Mouse (Mus musculus) urinary bladder, postnatal 4 days (tissue): ENCODE data around the gene Dnttip1.

Source experiments
- DNase-seq, 2 experiments: peaks; one replicate each; pipeline ENCODE4 v3.0.0; 2021 to 2022; ENCODE audit warnings: low spot score in 2 of 2

Gene Dnttip1

DNA sequence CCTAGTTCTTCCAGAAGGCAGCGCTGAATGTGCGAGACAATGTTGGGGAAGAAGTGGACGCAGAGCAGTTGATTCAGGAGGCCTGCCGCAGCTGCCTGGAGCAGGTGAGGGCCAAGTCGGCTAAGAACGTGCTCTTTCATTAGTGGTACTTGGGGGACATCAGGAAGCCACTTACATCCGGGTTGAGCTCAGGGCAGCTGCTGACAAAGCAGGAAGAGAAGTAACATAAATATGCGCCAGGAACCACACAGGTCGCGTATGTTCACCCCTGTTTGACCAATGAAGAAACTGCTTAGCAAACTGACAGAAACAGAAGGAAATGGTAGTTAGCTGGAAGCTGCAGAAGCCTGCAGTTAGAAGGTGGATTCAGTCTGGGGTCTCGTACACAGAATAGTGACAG lies 8.3 kb downstream of the Dnttip1 start:
- no peak for DNase-seq

DNA sequence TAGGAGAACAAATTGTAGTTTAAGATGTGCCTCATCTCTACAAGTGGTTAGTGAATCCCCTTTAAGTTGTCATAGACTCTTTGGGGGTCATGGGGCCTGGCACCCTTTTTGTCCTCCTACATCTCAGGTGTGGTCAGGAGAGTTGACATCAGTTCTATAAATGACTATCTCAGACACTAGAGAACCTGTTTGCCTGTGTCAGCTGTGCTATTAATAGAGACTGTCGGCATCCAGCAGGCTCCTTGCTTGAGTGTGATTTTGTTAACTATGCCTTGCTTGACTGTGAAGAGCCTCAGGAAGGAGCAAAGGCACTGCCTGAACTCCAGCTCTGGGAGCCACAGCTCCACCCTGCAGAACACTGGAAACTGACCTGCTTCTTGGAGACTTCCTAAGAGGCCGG lies 9.0 kb downstream of the Dnttip1 start:
- no peak for DNase-seq

DNA sequence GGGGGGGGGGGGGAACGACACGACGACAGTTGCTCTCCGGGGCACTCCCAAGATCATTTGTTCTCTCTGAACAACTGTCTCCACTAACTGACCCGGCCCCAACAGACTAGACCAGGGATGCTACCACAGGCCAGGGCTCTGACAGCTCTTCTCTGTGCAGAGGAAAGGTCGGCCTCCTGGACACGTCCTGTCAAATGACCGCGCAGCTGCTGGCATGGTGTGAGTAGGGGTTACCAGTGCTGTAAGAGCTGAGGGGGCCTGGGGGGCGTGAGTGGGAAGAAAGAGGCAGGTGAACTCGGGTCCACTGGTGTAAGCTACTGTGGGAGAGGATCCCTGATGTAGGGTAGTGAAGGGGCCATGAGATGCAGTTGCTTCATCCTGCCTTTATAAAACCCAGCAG lies 12.1 kb downstream of the Dnttip1 start:
- no peak for DNase-seq

DNA sequence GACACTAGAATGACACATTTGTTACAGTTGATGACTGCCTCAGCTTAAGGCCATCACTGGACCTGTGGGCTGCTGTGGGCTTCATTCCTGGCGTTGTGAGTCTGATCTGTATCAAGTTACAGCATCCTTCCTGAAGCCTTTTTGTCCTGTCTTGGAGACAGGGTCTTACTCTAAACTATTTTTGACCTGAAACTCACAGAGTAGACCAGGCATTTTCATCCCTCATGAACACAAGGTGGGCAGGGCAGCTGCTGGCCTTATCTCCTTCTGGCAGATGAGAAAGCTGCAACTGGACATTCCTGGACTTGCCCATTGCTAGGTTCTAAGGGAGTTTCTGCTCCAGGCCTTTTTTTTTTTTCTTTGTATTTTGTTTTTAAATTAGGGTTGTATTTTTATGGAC lies 12.9 kb downstream of the Dnttip1 start:
- no peak for DNase-seq

DNA sequence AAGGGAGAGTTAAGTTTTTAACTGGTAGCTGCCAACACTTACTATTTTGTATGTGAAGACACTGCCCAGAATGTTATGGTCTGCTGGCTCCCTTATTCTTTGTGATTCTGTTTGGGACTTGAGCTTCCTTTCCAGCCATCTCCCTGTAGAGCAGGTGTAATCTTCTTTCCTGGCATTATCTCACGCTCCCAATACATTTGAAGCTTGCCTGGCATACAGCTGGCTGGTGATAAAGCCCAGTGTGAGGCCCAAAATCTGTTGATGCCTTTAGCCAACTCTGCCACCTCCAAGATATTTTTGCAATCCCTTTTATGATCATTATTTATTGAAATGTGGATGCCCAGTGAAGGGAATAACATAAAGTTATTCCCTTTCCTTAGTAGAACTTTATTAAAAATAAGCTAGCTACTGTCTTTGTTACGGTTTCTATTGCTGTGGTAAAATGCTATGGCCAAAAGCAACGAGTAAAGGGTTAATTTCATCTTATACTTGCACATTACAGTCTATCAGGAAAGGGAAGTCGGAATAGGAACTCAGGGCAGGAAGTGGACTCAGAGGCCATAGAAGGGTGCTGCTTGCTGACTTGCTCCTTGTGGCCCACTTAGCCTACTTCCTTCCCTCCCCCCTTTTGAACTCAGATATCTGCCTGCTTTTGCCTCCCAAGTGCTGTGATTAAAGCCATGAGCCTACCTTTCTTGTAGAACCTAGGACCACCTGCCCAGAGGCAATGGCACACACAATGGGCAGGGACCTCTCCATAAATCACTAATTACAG lies 14.5 kb downstream of the Dnttip1 start:
- no peak for DNase-seq

DNA sequence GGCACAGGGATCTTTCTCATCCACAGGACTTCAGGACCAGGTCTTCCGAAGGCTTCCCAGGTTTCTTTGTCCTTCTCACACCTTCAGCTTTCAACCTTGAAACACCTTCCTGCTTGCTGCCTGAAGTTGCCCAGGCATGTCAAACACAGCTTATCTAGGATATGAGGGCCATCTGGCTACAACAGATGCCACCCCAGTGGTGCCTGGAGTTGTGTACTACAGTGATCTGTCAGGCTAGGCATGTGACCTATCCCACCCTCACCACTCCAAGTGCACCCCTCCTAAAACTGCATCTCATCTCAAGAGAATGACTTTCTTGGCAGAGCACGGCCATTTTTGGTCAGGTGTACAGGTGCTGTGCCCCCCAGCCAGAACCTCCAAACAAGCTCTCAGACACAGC lies 15.7 kb downstream of the Dnttip1 start:
- DNase-seq: no peak

DNA sequence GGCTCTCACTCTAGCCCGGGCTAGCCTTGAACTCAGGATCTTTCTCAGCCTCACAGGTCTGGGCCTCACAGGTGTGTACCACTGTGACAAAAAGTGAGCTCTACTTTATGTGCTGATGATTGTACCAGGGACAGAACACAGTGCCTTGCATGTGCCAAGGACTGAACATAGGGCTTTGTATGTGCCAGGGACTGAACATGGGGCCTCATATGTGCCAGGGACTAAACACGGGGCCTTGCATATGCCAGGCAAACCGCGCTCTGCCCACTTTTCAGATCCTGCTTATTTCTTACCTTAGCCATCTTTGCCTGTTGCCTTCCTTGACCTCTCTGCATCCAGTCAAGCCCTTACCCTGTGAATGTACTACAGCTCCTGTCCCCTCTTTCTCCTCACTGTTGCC lies 16.2 kb downstream of the Dnttip1 start:
- DNase-seq: no peak

DNA sequence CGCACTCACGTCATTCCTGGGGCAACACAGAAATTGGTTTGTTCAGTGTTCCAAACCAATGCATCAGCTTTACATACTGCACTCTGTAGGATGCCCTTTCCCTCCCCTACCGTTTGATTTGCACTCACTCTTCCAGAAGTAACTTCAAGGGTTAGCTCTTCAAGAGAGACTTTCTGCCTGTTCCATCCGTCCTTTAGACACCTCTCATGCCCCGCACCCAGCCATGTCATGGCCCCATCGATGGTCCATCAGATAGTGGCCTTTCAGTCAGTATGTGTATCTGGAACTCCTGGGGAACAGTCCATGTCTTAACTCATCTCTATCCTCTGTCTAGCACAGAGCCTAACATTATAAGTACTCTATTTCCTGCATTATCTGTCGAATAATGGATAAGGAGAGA lies 16.8 kb downstream of the Dnttip1 start:
- no peak for DNase-seq

DNA sequence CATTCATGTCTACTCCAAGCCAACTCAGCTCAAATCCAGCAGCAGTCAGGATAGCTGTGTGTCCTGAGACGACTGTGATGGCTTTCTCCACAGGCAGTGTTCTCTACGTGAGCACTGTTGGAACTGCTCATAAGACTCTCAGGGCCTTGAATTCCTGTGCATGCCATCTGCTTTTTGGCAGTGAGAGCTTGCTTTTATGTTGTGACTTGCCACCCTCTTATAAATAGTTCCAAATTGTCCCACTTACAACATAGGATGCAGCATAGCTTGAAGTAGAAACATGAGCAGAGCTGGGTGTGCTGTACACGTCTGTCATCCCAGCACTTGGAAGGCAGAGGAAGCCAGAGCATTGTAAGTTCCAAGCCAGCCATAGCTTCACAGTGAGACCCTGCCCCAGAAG lies 20.1 kb downstream of the Dnttip1 start:
- no peak for DNase-seq

DNA sequence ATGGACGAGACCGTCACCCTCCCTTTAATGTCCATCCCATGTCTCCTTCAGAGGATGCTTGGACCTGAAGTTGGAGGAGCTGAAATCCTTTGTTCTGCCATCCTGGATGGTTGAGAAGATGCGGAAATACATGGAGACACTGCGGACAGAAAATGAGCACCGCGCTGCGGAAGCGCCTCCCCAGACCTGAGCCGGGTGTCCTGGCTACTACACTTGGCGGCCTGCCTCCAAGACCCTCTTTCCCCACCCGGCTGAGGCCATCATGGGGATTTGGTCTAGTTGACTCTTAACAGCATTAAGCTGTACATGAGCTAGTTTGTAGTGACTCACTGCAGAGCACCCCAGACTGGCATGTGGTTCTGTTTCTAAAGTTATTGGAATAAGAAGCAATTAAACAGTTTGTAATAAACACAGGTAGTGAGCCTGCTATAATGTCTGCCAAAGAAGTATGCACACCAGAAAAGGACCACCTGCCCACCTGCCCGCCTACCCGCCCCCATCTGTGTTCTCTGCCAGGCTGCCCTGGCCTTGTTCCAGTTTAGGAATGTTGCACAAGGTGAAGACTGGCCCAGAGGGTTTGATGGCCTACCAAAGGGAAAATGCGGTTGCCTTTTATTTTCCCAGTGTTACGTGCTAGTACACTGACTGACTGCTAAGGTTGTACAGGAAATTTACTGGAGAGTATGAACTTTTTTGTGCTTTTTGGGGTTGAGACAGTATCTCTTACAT lies 22.2 kb downstream of the Dnttip1 start:
- no peak for DNase-seq

DNA sequence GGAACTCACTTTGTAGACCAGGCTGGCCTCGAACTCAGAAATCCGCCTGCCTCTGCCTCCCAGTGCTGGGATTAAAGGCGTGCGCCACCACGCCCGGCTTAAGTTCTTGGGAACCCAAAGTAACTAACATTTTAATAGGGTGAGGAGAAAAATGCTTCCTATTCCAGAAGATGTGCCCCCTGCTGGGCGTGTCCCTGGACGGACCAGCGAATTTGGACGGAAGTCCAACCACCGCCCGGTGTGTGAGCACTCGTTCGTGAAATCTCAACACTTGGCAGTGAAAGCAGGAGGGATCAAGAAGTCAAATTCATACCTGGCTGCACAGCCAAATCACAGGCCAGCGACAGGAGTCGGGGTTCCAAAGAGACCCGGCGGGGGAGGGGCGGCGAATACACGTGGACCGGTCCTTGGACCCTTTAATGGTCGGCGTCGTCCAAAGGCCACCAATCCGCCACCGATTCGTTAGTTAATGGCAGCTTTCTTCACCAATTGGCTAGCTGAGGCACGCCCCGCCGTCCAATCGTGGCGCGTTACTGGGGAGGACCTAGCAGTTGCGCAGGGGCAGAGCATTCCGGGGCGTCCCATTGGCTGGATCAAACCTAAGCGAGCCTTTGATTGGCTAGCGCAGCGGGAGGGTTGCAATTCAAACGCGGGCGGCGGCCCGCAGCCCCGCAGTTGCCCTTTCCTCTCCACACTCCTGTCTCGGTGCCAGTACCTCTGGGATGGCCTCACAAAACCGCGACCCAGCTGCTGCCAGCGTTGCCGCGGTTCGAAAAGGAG lies 23.7 kb downstream of the Dnttip1 start, which contains the start of gene Ube2c:
TSS of gene Ube2c (plus strand) at position 641 of the 780 bp plus-strand sequence.
- DNase-seq: peak; percentile 97 to 98

DNA sequence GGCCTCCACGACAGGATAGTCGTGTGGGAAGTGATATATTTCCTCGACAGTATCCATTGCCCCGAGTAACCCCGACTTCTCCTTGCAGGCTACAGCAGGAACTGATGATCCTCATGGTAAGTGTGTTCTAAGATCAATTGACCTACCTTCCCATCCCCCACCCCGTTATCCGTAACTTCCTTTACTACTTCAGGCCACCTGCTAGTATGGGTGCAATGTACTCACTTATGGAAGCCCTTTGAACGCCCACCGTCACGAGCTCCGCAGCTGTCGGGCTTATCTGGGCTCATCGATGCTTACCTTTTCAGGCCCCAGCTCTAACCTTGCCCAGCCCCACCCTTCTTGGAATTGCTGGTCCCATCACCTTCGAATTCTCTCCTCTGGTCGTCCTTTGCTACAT lies 24.5 kb downstream of the Dnttip1 start:
- DNase-seq: no peak

DNA sequence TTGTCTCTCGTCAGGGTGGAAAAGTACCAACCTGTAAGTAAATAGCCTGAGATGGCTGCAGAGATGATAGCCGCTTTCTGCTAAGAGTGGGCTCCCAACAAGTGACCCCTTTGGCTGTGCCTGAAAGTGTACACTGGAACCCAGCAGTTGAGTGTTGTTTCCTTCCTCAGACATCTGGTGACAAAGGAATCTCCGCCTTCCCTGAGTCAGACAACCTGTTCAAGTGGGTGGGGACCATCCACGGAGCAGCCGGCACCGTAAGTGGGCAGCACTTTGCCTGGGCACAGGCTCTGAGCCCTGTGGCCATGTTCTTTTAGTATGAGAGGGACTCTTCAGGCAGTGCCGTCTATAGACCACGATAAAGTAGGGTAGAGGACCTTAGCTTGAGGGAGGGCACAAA lies 25.3 kb downstream of the Dnttip1 start:
- DNase-seq: no peak

DNA sequence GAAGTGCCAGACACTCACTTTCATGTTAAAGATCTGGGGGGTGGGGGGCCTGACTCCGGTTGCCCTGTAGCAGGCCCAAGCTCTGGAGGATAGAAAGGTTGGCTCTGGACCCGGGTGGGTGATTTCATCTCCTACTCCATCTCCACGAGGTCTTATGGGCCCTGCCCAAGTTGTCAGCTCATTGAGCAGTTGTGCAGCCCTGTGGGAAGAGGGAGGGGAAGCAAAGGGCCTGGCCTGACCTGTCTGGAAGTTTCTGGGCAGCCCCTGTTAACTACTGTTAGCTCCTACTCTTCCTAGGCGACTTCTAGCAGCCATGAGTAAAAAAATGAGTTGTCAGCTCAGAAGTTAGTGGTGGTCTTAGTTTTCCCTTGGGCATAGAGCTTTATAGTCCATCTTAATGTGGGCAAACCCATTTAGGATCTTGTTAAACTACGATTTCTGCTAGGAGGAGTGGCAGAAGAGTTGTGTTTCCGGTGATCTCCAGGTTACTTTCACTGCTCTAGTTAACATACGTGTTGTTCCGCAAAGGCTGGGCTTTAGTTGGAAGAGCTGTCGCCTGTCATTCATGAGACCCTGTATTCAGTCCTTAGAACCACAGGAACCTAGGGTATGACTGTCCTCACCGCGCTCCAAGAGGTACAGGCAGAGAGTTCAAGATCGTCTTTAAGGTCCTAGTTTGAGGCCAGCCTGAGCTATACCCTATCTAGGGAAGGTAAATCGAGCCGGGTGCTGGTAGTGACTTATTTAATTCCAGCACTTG lies 27.6 kb downstream of the Dnttip1 start:
- no peak for DNase-seq

DNA sequence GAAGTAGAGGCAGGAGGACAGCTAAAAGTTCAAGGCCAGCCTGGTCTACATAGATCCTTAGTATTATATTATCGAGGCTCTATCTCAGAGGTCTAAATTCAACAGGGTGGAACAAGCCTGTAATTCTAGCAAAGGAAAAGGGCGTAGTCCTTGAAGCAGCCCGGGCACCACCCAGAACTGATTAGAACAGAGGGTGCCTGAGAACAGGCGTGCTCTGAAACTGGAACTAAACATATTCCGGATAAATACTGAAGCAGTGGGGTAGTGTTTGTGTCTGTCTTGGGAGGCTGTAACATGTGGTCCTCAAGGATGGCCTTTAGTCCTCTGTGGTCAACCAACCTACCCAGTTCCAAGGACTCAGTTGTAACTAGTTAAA lies 28.2 kb downstream of the Dnttip1 start:
- no peak for DNase-seq

DNA sequence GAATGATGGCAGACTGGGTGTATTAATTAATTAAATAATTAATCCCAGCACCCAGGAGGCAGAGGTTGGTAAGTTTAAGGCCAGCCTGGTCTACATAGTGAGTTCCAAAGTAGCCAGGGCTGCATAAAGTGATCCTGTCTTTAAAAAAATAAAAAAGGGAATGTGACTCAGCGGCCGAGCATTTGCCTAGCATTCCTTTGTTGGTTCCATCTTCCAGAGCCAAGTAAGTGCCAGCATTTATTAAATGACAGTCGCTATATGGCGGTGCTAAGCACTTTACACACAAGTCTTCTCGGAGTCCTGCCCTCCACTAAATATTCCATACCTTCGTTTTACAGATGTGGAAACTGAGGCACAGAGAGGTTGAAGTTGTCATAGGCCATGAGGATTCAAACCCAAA lies 30.3 kb downstream of the Dnttip1 start:
- DNase-seq: no peak

DNA sequence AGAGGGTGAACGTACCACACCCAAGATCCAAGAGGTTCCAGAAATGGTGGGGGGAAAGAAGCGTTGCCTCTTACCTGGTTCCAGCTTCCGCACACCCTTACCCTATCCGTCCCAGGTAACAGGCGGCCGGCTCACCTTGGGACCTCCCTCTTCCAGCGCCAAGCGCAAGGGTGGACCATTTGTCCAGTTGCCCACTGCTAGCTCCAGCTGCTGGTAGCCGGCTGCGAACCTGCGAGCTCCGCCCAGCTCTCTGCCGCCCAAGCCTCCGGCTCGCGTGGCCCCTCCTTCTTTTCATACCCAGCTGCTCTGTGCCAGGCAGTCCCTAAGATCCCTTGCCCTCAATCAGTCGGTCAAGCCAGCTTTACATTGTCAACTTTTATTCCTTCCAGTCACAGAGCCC lies 31.0 kb downstream of the Dnttip1 start:
- no peak for DNase-seq

DNA sequence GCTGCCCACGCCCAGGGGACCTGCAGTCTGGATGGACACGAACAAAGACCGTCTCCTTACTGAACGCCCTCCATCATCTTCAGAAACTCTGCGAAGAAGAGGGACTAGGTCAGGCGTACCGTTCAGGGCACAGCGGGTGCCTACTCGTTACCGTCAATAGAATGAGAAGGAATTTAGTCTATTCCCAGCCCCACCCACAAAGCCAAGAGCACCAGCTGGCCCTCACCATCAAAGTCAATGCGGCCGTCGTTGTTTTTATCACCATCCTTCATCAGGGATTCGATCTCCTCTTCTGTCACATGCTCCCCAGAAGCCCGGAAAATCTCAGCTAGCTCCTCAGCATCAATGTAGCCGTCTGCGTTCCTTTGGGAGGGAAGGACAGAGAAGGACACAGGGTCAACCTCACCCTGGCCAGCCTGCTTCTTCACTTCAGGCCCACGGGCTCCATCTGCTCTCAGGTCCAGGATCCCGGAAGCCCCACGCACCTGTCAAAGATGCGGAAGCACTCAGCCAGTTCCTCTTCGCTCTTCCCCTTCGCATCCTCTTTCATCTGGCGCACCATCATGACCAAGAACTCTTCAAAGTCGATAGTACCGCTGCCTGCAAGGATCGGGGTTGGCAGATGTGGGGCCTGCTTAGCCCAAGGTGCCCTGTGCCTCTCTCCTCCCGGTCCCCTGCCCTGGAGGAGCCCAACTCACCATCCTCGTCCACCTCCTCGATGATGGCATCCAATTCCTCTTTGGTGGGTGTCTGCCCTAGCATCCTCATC lies 31.6 kb downstream of the Dnttip1 start:
- DNase-seq: no peak

DNA sequence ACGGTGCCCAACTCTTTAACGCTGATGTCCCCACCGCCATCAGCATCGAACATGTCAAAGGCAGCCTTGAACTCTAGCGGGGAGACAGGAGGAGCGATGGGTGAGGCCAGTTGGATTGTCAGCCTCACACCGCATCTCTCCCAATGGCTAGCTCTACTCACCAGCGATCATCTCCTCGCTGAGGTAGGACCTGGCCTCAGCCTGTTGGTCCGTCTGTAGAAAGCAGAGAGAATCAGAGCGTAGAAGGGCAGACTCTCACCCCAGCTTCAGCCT lies 32.2 kb downstream of the Dnttip1 start:
- DNase-seq: no peak

DNA sequence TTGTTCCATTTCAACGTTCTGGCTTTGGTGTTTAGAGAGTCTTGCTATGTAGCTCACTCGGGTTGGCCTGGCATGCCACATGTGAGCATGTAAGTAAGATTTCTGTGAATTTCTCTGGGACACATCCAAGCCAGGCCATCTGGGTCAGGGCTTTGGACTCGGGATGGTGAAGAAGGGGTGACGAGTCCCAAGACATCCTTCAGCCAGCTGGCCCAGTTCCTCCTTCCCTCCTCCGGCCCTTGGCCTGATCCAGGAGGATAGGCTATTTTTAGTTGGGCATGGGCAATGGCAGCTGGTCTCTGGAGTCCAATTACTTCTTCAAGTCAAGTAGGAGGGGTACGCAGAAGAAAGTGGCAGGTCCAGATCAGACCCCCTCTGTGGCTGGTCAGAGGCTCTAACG lies 33.0 kb downstream of the Dnttip1 start:
- DNase-seq: no peak

DNA sequence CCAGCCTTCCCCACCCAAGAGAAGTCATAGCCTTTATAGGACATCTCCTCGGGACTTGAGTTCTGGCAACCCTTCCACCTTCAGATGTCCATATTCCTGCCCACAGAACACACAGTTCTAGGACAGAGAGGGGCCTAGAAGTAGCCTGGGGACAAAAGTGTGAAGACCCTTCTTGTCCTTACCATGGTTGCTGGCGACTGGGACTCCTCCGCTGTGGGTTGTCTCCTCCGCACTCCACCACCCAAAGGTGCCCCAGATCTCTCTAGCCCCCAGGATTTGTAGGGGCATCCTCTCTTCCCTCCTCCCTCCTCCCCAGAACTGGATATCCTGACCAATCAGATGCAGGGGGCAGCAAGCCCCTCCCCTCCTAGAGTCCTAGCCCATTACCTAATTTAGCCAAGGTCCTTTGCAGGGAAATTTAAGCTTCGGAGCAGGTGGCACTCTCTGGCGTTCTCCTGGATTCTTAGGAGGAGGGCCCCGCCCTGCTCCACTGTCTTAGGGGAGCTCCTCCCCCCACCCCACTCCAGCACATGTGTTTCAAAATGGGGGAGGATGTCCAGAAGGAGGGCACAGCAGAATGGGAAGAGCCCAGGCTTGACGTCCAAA lies 33.8 kb downstream of the Dnttip1 start, which contains the start of gene Tnnc2:
TSS of gene Tnnc2 (minus strand) at position 487 of the 606 bp plus-strand sequence.
- DNase-seq: no peak
